Mouse (Mus musculus): ENCODE results near the gene Jagn1. TPM values are rescaled to one million over a fixed set of nuclear protein-coding genes. Genes with fewer than 3 reads are reported as not detected.
A peak's percentile ranks its signal among the peaks of the same experiment; 100 is the strongest.

Gene Jagn1
- polyA plus RNA-seq, 1 experiment from 2014 or later = 103 TPM

DNA sequence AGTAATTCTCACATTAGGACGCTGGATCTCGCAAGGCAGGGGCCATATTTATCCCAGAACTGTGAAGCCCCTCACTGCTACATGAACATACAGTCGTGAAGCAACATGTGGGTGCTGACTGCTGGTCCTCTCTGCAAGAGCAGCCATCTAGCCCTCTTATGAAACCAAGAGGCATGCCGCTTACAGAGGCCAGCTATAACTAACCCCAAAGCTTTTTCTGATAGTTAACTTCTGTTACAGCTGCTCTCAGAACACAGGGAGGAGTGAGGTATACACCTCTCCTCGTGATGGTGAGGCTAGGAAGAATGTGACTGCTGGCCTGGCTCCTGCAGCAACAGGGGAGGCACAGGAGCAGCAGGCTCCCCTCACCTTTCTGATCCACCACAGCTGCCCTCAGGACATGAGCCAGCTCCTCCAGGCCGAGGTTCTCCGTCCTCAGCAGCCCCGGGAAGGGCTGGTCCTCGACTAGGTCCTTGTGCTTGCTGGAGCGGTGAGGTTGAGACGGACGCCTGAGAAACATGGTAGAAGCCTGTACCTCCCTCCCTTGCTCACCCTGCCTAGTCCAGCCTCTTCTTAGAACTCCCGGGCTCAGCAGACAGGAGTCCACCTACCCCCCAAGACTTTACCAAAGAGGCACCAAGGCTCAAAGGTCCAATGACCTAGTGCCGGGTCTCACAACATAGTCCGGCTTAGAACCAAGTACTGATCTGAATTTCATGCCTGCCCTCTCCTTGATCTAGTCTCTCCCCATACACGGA, 23.7 kb upstream of the Jagn1 start:
- Histone ChIP-seq H3K4me1 (peaks cover 26% of the 10 kb centered on the region), H3K4me3 (replicated peaks) (peak overlapping the region; percentile 68), H3K9me3 (replicated peaks) (no peaks in the 10 kb centered on the region), H3K9ac (replicated peaks) (peak overlapping the region; percentile 74), H3K36me3 (peaks cover 11% of the 10 kb centered on the region; the same call in 1 of the 2 replicates), H3K4me2 (peak overlapping the region; percentile 96), H3K27ac (replicated peaks) (peak overlapping the region; percentile 76), H3K27me3 (replicated peaks) (no peaks in the 10 kb centered on the region)
- peak; percentile 69 for ATAC-seq (ENCODE audit: low FRiP score)
- WGBS = 14% methylated on average over 16 of the region's 16 CpGs

GRCm38 (mm10) chr6:113419199-113419587, 23.2 kb upstream of the Jagn1 start, which contains the start of gene Rpusd3:
Gene Rpusd3, minus strand, starts transcription at chr6:113419340.
- Histone ChIP-seq H3K9ac (replicated peaks) (peak within 1 kb of the TSS; percentile 74), H3K27ac (replicated peaks) (peak within 1 kb of the TSS; percentile 76), H3K4me3 (replicated peaks) (peak within 1 kb of the TSS; percentile 68), H3K36me3 (peaks cover 11% of the 10 kb centered on the region; the same call in 1 of the 2 replicates), H3K9me3 (replicated peaks) (no peaks in the 10 kb centered on the region), H3K27me3 (replicated peaks) (no peaks in the 10 kb centered on the region), H3K4me1 (peaks cover 26% of the 10 kb centered on the region), H3K4me2 (peak within 1 kb of the TSS; percentile 96)
- ATAC-seq (ENCODE audit: low FRiP score) = peak; percentile 98
- under 1% methylated on average over 25 of the region's 25 CpGs for WGBS

DNA sequence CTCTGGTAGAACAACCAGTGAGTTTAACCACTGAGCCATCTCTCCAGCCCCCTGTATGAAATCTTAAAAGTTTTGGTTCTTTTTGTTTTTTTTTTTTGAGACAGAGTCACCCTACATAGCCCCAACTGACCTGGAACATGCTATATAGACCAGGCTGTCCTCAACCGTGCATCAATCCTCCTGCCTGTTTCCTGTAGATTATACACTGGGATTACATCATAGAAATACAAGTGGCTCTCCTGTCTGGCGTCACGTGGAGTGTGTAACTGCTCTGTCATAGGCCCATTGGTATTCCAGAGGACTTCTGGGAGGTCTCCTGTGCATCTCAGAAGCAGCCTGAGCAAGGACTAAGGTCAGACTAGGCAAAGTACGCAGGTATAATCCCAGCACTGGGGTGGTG, 19.4 kb upstream of the Jagn1 start:
- H3K36me3 ChIP-seq = no peaks in the 10 kb centered on the region
- 84% methylated on average over 4 of the region's 4 CpGs for WGBS
- 0 out of 2 replicates have a peak, but pooled peaks cover 2% of the 10 kb centered on the region for H3K27me3 ChIP-seq (replicated peaks)

GRCm38 (mm10) chr6:113424187-113424586, 18.2 kb upstream of the Jagn1 start:
- Histone ChIP-seq H3K27me3 (replicated peaks) (0 out of 2 replicates have a peak, but pooled peaks cover 2% of the 10 kb centered on the region), H3K4me2 (no peak overlapping the region), H3K4me1 (peaks cover 5% of the 10 kb centered on the region), H3K9me3 (replicated peaks) (no peaks in the 10 kb centered on the region), H3K27ac (replicated peaks) (no peak overlapping the region), H3K4me3 (replicated peaks) (no peak overlapping the region), H3K36me3 (no peaks in the 10 kb centered on the region), H3K9ac (replicated peaks) (no peak overlapping the region)
- ATAC-seq (ENCODE audit: low FRiP score) = no peak
- WGBS = 83% methylated on average over 7 of the region's 7 CpGs

More for the DNA sequence above, 19.4 kb upstream of the Jagn1 start:
- H3K27ac ChIP-seq (replicated peaks) = no peak overlapping the region
- H3K4me3 ChIP-seq (replicated peaks) = no peak overlapping the region
- H3K4me1 ChIP-seq = peaks cover 12% of the 10 kb centered on the region
- H3K4me2 ChIP-seq = no peak overlapping the region
- no peak for ATAC-seq (ENCODE audit: low FRiP score)
- H3K9ac ChIP-seq (replicated peaks) = no peak overlapping the region
- H3K9me3 ChIP-seq (replicated peaks) = no peaks in the 10 kb centered on the region

GRCm38 (mm10) chr6:113426696-113427095, 15.7 kb upstream of the Jagn1 start:
- Histone ChIP-seq H3K36me3 (no peaks in the 10 kb centered on the region), H3K4me2 (no peak overlapping the region), H3K4me1 (no peaks in the 10 kb centered on the region), H3K4me3 (replicated peaks) (no peak overlapping the region), H3K27ac (replicated peaks) (no peak overlapping the region), H3K27me3 (replicated peaks) (0 out of 2 replicates have a peak, but pooled peaks cover 2% of the 10 kb centered on the region), H3K9ac (replicated peaks) (no peak overlapping the region), H3K9me3 (replicated peaks) (no peaks in the 10 kb centered on the region)
- ATAC-seq (ENCODE audit: low FRiP score) = no peak
- WGBS = 92% methylated on average over 4 of the region's 4 CpGs

DNA sequence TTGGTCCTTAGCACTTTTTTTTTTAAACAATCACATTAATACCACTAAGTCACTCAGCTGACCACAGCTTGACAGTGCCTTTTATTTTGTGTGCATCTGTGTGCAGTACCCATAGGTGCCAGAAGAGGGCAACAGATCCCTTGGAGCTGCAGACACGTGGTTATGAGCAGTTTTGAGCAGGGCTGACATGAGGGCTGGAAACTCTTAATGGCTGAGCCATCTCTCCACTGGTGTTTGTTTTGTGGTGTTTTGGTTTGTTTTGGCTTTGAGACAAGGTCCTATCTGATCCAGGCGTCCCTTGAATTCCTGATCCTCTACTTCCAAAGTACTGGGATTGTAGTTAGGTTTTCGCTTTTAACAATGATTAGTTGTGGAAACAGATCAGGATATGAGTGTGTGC, 15.0 kb upstream of the Jagn1 start:
- H3K27me3 ChIP-seq (replicated peaks) = 0 out of 2 replicates have a peak, but pooled peaks cover 2% of the 10 kb centered on the region
- no peaks in the 10 kb centered on the region for H3K9me3 ChIP-seq (replicated peaks)
- no peak overlapping the region for H3K27ac ChIP-seq (replicated peaks)
- no peak overlapping the region for H3K4me3 ChIP-seq (replicated peaks)
- H3K4me2 ChIP-seq = no peak overlapping the region
- H3K9ac ChIP-seq (replicated peaks) = no peak overlapping the region
- WGBS = 66% methylated on average over 3 of the region's 3 CpGs
- H3K4me1 ChIP-seq = no peaks in the 10 kb centered on the region
- H3K36me3 ChIP-seq = no peaks in the 10 kb centered on the region
- no peak for ATAC-seq (ENCODE audit: low FRiP score)

GRCm38 (mm10) chr6:113428006-113428405, 14.4 kb upstream of the Jagn1 start:
- no peaks in the 10 kb centered on the region for H3K36me3 ChIP-seq
- ATAC-seq (ENCODE audit: low FRiP score) = no peak
- H3K27me3 ChIP-seq (replicated peaks) = 0 out of 2 replicates have a peak, but pooled peaks cover 2% of the 10 kb centered on the region
- no peak overlapping the region for H3K27ac ChIP-seq (replicated peaks)
- 94% methylated on average over 16 of the region's 16 CpGs for WGBS
- no peaks in the 10 kb centered on the region for H3K4me1 ChIP-seq
- H3K4me3 ChIP-seq (replicated peaks) = no peak overlapping the region
- H3K9me3 ChIP-seq (replicated peaks) = no peaks in the 10 kb centered on the region
- no peak overlapping the region for H3K4me2 ChIP-seq
- H3K9ac ChIP-seq (replicated peaks) = no peak overlapping the region

DNA sequence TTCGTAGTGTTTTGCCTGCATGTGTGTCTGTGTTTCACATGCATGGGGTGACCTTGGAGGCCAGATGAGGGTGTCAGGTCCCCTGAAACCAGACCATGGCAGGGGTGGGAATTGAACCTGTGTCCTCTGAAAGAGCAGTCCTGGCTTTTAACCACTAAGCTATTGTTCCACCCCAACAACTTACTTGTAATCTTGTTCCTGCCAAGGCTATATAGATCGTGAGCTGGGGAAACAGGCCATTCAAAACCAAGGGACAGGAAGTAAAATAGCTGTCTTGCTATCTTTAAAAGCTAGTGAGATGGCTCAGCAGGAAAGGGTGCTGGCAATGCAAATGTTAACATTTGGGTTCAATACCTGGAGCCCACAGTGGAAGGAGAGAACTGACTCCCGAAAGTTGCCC, 12.4 kb upstream of the Jagn1 start:
- no peak overlapping the region for H3K4me2 ChIP-seq
- no peak overlapping the region for H3K9ac ChIP-seq (replicated peaks)
- no peaks in the 10 kb centered on the region for H3K4me1 ChIP-seq
- WGBS = 72% methylated on average over 3 of the region's 3 CpGs
- H3K4me3 ChIP-seq (replicated peaks) = no peak overlapping the region
- H3K27ac ChIP-seq (replicated peaks) = no peak overlapping the region
- no peaks in the 10 kb centered on the region for H3K36me3 ChIP-seq
- ATAC-seq (ENCODE audit: low FRiP score) = no peak
- H3K27me3 ChIP-seq (replicated peaks) = no peaks in the 10 kb centered on the region
- H3K9me3 ChIP-seq (replicated peaks) = no peaks in the 10 kb centered on the region

GRCm38 (mm10) chr6:113430846-113431245, 11.5 kb upstream of the Jagn1 start:
- no peak overlapping the region for H3K4me3 ChIP-seq (replicated peaks)
- no peaks in the 10 kb centered on the region for H3K36me3 ChIP-seq
- no peak overlapping the region for H3K4me2 ChIP-seq
- H3K27ac ChIP-seq (replicated peaks) = no peak overlapping the region
- no peak for ATAC-seq (ENCODE audit: low FRiP score)
- WGBS = 62% methylated on average over 3 of the region's 3 CpGs
- H3K4me1 ChIP-seq = no peaks in the 10 kb centered on the region
- H3K9me3 ChIP-seq (replicated peaks) = no peaks in the 10 kb centered on the region
- H3K9ac ChIP-seq (replicated peaks) = no peak overlapping the region
- H3K27me3 ChIP-seq (replicated peaks) = no peaks in the 10 kb centered on the region

DNA sequence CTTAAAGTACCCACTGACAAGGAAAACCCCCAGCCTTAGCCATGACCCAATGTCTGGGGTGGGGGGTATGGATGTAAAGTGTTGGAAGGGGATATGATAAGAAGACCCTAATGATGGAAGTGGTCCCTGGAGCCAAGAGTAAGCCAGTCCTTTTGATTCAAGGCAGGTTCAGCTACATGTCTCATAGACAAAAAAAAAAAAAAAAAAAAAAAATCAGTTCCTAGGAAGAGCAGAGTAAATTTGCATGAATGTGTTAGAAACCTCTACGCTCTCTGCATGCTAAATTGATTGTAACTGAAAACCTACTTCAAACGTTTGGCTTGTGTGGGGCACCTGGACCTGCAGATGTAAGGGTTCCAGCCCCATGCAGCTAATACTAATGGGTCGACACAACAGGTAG, 10.6 kb upstream of the Jagn1 start:
- ATAC-seq (ENCODE audit: low FRiP score) = no peak
- H3K9me3 ChIP-seq (replicated peaks) = no peaks in the 10 kb centered on the region
- H3K27ac ChIP-seq (replicated peaks) = no peak overlapping the region
- no peaks in the 10 kb centered on the region for H3K27me3 ChIP-seq (replicated peaks)
- H3K36me3 ChIP-seq = no peaks in the 10 kb centered on the region
- H3K4me3 ChIP-seq (replicated peaks) = no peak overlapping the region
- H3K4me1 ChIP-seq = no peaks in the 10 kb centered on the region
- no peak overlapping the region for H3K4me2 ChIP-seq
- 66% methylated on average over 3 of the region's 3 CpGs for WGBS
- H3K9ac ChIP-seq (replicated peaks) = no peak overlapping the region

GRCm38 (mm10) chr6:113433661-113434060, 8.7 kb upstream of the Jagn1 start:
- H3K36me3 ChIP-seq = no peaks in the 10 kb centered on the region
- 80% methylated on average over 3 of the region's 3 CpGs for WGBS
- no peaks in the 10 kb centered on the region for H3K9me3 ChIP-seq (replicated peaks)
- no peak overlapping the region for H3K9ac ChIP-seq (replicated peaks)
- no peaks in the 10 kb centered on the region for H3K27me3 ChIP-seq (replicated peaks)
- ATAC-seq (ENCODE audit: low FRiP score) = no peak
- H3K4me2 ChIP-seq = no peak overlapping the region
- H3K4me1 ChIP-seq = no peaks in the 10 kb centered on the region
- no peak overlapping the region for H3K27ac ChIP-seq (replicated peaks)
- H3K4me3 ChIP-seq (replicated peaks) = no peak overlapping the region

GRCm38 (mm10) chr6:113434691-113435090, 7.7 kb upstream of the Jagn1 start:
- Histone ChIP-seq H3K9ac (replicated peaks) (no peak overlapping the region), H3K4me2 (no peak overlapping the region), H3K9me3 (replicated peaks) (no peaks in the 10 kb centered on the region), H3K4me1 (no peaks in the 10 kb centered on the region), H3K27ac (replicated peaks) (no peak overlapping the region), H3K36me3 (no peaks in the 10 kb centered on the region), H3K4me3 (replicated peaks) (no peak overlapping the region), H3K27me3 (replicated peaks) (no peaks in the 10 kb centered on the region)
- WGBS = 78% methylated on average over 7 of the region's 7 CpGs
- ATAC-seq (ENCODE audit: low FRiP score) = no peak
